Mouse (Mus musculus) CH12.LX (cell line): ENCODE results near the gene Fbxw10.

Experiments used
- CHD2 ChIP-seq: IDR thresholded peaks from 2 replicates; pipeline ENCODE4 v1.6.1; 2011; ENCODE audit warnings: low read length, improper control_type of control experiment
- CTCF ChIP-seq, 2 experiments: IDR thresholded peaks in 1 of 2; conservative IDR thresholded peaks in 1 of 2; 2 replicates each; pipeline ENCODE4 v1.5.1; 2011 to 2012; ENCODE audit warnings: low read depth in 2 of 2, low read length in 2 of 2, improper control_type of control experiment in 1 of 2, inconsistent platforms in 1 of 2, mild to moderate bottlenecking in 1 of 2, moderate library complexity in 1 of 2
- EP300 ChIP-seq: IDR thresholded peaks from 2 replicates; pipeline ENCODE4 v1.6.1; 2011; ENCODE audit warnings: low read length, improper control_type of control experiment
- GABPA ChIP-seq: IDR thresholded peaks from 2 replicates; pipeline ENCODE4 v1.6.1; 2012; ENCODE audit warnings: low read depth, low read length, improper control_type of control experiment, inconsistent platforms; ENCODE audit not compliant: insufficient replicate concordance
- HCFC1 ChIP-seq: IDR thresholded peaks from 2 replicates; pipeline ENCODE4 v1.6.1; 2012; ENCODE audit warnings: low read depth, mild to moderate bottlenecking, inconsistent platforms, low read length, improper control_type of control experiment
- JUND ChIP-seq: conservative IDR thresholded peaks from 2 replicates; pipeline ENCODE4 v1.6.1; 2011; ENCODE audit warnings: low read depth, low read length, improper control_type of control experiment
- RCOR1 ChIP-seq: conservative IDR thresholded peaks from 2 replicates; pipeline ENCODE4 v1.6.1; 2012; ENCODE audit warnings: low read depth, mild to moderate bottlenecking, inconsistent platforms, low read length, improper control_type of control experiment
- SMC3 ChIP-seq: IDR thresholded peaks from 2 replicates; pipeline ENCODE4 v1.6.1; 2011; ENCODE audit warnings: low read depth, low read length, improper control_type of control experiment
- TBP ChIP-seq: conservative IDR thresholded peaks from 2 replicates; pipeline ENCODE4 v1.6.1; 2011; ENCODE audit warnings: low read depth, low read length, improper control_type of control experiment
- ZNF384 ChIP-seq: IDR thresholded peaks from 2 replicates; pipeline ENCODE4 v1.6.1; 2012; ENCODE audit warnings: low read depth, low read length, improper control_type of control experiment, inconsistent platforms

DNA sequence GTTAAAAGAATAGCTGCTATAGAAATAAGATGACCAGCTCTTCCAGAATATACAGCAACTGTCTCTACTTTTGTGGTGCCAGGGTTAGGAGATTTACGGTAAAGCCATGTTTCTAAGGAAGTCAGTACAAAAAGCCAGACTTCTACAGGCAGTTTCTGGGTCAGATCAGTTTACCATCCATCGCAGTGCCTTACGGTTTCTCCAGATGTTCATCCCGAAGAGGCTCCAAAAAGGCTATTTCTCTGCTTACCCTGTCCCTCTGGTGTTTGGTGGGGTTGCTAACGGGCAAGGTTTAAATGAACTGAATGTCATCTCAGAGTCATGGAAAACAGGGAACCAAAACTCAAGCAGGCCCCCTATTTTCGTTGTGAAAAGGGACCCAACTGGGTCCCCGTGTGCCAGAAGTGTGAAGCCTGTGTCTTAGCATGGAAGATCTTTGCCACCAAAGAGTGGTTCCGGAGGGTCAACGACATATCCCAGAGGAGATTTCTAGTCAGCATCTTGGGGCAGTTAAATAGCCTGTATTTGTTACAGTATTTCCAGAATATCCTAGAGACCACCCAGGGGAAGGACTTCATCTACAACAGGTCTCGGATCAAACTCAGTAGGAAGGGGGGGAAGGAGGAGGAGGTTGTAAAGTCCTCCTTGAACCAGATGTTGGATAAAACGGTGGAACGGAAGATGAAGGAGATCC is at the start of gene Fbxw10:
- TF ChIP-seq GABPA (no peak), JUND (no peak), CTCF (conservative IDR thresholded peaks at IDR 0.05 in 1 of 2, IDR thresholded peaks at IDR 0.05 in 1 of 2; ENCODE audit: low read depth in 2 of 2, low read length in 2 of 2) (no peak), CHD2 (no peak), TBP (peak; percentile 85), ZNF384 (no peak), EP300 (peak; percentile 22; the same call in 1 of the 2 replicates), RCOR1 (no peak), SMC3 (no peak), HCFC1 (peak; percentile 45)
